Mouse (Mus musculus) ES-E14 (cell line): ENCODE results near the gene Bcas3. TPM values are rescaled to one million over a fixed set of nuclear protein-coding genes. Genes with fewer than 3 reads are reported as not detected.

Source experiments
- DNase-seq: peaks from one replicate; pipeline ENCODE4 v3.0.0-alpha.2; 2013; ENCODE audit warnings: low read depth, low spot score
- H3K27ac ChIP-seq: 2 replicates; pipeline ENCODE4 v1.5.1; 2012; ENCODE audit warnings: low read depth, mild to moderate bottlenecking, low read length, moderate library complexity, mixed read lengths; ENCODE audit not compliant: poor library complexity, insufficient read depth, severe bottlenecking
- H3K36me3 ChIP-seq: 2 replicates; pipeline ENCODE4 v1.6.1; 2012; ENCODE audit warnings: mild to moderate bottlenecking, low read length, moderate library complexity, mixed read lengths; ENCODE audit not compliant: control insufficient read depth, poor library complexity, insufficient read depth, severe bottlenecking
- H3K4me1 ChIP-seq, 2 experiments: fragments of 150-350 bp in 1 of 2; sonication (generic) in 1 of 2; 2 replicates each; pipeline ENCODE4 v1.6.1; 2012; ENCODE audit warnings: low read length in 2 of 2, mild to moderate bottlenecking in 1 of 2, mixed read lengths in 1 of 2; ENCODE audit not compliant: control insufficient read depth in 2 of 2, insufficient read depth in 2 of 2, poor library complexity in 1 of 2
- H3K4me3 ChIP-seq, 2 experiments: fragments of 150-350 bp in 1 of 2; sonication (generic) in 1 of 2; 2 replicates each; pipeline ENCODE4 v1.5.1; 2012; ENCODE audit warnings: low read length in 2 of 2, low read depth in 1 of 2, mild to moderate bottlenecking in 1 of 2, mixed read lengths in 1 of 2; ENCODE audit not compliant: insufficient read depth in 1 of 2, poor library complexity in 1 of 2, severe bottlenecking in 1 of 2
- H3K9ac ChIP-seq: 2 replicates; pipeline ENCODE4 v1.6.1; 2012; ENCODE audit warnings: low read depth, mild to moderate bottlenecking, low read length, mixed read lengths; ENCODE audit not compliant: poor library complexity, insufficient read depth, severe bottlenecking
- H3K9me3 ChIP-seq: fragments of 150-350 bp; sonication (generic); 2 replicates; pipeline ENCODE4 v1.6.1; 2012; ENCODE audit warnings: low read depth, mild to moderate bottlenecking, low read length; ENCODE audit not compliant: control insufficient read depth, insufficient read depth
- CHD2 ChIP-seq: IDR thresholded peaks from 2 replicates; pipeline ENCODE4 v1.6.1; 2014; ENCODE audit warnings: mild to moderate bottlenecking, low read depth, low read length, inconsistent platforms
- HCFC1 ChIP-seq: IDR thresholded peaks from 2 replicates; pipeline ENCODE4 v1.6.1; 2012; ENCODE audit warnings: low read length, inconsistent platforms, borderline replicate concordance; ENCODE audit not compliant: insufficient read depth
- MAFK ChIP-seq: IDR thresholded peaks from 2 replicates; pipeline ENCODE4 v1.6.1; 2014; ENCODE audit warnings: mild to moderate bottlenecking, low read depth, low read length, inconsistent platforms; ENCODE audit not compliant: insufficient read depth
- ZC3H11A ChIP-seq: IDR thresholded peaks from 2 replicates; pipeline ENCODE4 v1.6.1; 2012; ENCODE audit warnings: low read depth, mild to moderate bottlenecking, inconsistent platforms, low read length, borderline replicate concordance
- ZNF384 ChIP-seq: IDR thresholded peaks from 2 replicates; pipeline ENCODE4 v1.6.1; 2012; ENCODE audit warnings: low read depth, low read length, inconsistent platforms
- in situ Hi-C, 2 experiments: fragments of 600-800 bp; cut with MboI; formaldehyde crosslinking; loops; one replicate each; pipeline ENCODE4 v1.15.1; 2025; ENCODE audit warnings: low sequenced_read_pairs in 2 of 2, inconsistent platforms in 1 of 2; ENCODE audit not compliant: unreplicated experiment in 2 of 2
- total RNA-seq: library from RNA; depleted of rRNA; stranded (reverse); fragments of 300-350 nt; gene quantifications from 2 replicates; pipeline ENCODE4 v1.2.3, GENCODE M21; 2012

The Bcas3 gene
- total RNA-seq, 1 experiment: 23.6 TPM

- H3K4me3 ChIP-seq: peak within 1 kb of the TSS; percentile 76 to 90
- peak within 1 kb of the TSS; percentile 84 for H3K9ac ChIP-seq
- no peaks in the 10 kb centered on the region for H3K9me3 ChIP-seq
- H3K27ac ChIP-seq: peak within 1 kb of the TSS; percentile 38
- peaks cover 0 to 3% of the 10 kb centered on the region in 2 experiments; a peak in 1 of 4 replicates for H3K4me1 ChIP-seq
- H3K36me3 ChIP-seq: no peaks in the 10 kb centered on the region
- DNase-seq: peak; percentile 100
- TF ChIP-seq CHD2 (peak; percentile 80), MAFK (no peak)
- in situ Hi-C loops: no loop called here
Observed at GRCm38 (mm10) chr11:85310713-85311574, 42.0 kb upstream of the Bcas3 start, which contains the start of gene Ppm1d. Gene Ppm1d (plus strand): TSS chr11:85311244.

- no peak for DNase-seq
- peak overlapping the region; percentile 76 to 90 for H3K4me3 ChIP-seq
- TF ChIP-seq CHD2 (no peak), HCFC1 (no peak), ZNF384 (no peak), MAFK (no peak), ZC3H11A (no peak)
- no peaks in the 10 kb centered on the region for H3K9me3 ChIP-seq
- H3K9ac ChIP-seq: peak overlapping the region; percentile 84
- in situ Hi-C loops: no loop called here
- H3K4me1 ChIP-seq: peaks cover 0 to 3% of the 10 kb centered on the region in 2 experiments; a peak in 1 of 4 replicates
- H3K27ac ChIP-seq: no peak overlapping the region
- no peaks in the 10 kb centered on the region for H3K36me3 ChIP-seq
Observed at GRCm38 (mm10) chr11:85311645-85312490, 41.1 kb upstream of the Bcas3 start.

GRCm38 (mm10) chr11:85312818-85313217 lies 40.1 kb upstream of the Bcas3 start:
- H3K27ac ChIP-seq: no peak overlapping the region
- DNase-seq: no peak
- in situ Hi-C loops: no loop called here
- H3K9me3 ChIP-seq: no peaks in the 10 kb centered on the region
- H3K36me3 ChIP-seq: no peaks in the 10 kb centered on the region
- 0 out of 4 replicates have a peak overlapping the region, but pooled peaks of 1 of the 2 experiments have one; percentile 23 for H3K4me3 ChIP-seq
- H3K9ac ChIP-seq: no peak overlapping the region
- peaks cover 0 to 3% of the 10 kb centered on the region in 2 experiments; a peak in 1 of 4 replicates for H3K4me1 ChIP-seq
- no peak for TF ChIP-seq HCFC1
- TF ChIP-seq ZNF384: no peak
- TF ChIP-seq ZC3H11A: no peak
- no peak for TF ChIP-seq CHD2
- TF ChIP-seq MAFK: no peak

- Histone ChIP-seq H3K4me1 (peaks cover 0 to 3% of the 10 kb centered on the region in 2 experiments; a peak in 1 of 4 replicates), H3K4me3 (no peak overlapping the region), H3K36me3 (no peaks in the 10 kb centered on the region), H3K27ac (no peak overlapping the region), H3K9me3 (no peaks in the 10 kb centered on the region), H3K9ac (no peak overlapping the region)
- DNase-seq: no peak
- TF ChIP-seq ZNF384: no peak
- no peak for TF ChIP-seq CHD2
- TF ChIP-seq HCFC1: no peak
- no peak for TF ChIP-seq MAFK
- no peak for TF ChIP-seq ZC3H11A
- in situ Hi-C loops: no loop called here
Observed at GRCm38 (mm10) chr11:85313361-85313760, 39.6 kb upstream of the Bcas3 start.
